Mouse (Mus musculus) left cerebral cortex, postnatal 25 days (tissue): ENCODE data around the gene Rsad1. TPM values are rescaled to one million over a fixed set of nuclear protein-coding genes. Genes with fewer than 3 reads are reported as not detected.

Experiments used
- DNase-seq, 2 experiments: peaks; one replicate each; pipeline ENCODE4 v3.0.0; 2022; ENCODE audit warnings: low spot score in 2 of 2, mixed read lengths in 1 of 2
- intact Hi-C: fragments of 180-260 bp; cut with DNase I; formaldehyde crosslinking; loops from one replicate; pipeline ENCODE4 v1.15.1; 2025
- total RNA-seq, 2 experiments: library from RNA; stranded (reverse); gene quantifications; 2 replicates each; pipeline ENCODE4 v1.2.3; 2021

The Rsad1 gene
- 10 to 100 TPM; 12.9 to 14.1 TPM for total RNA-seq

DNA sequence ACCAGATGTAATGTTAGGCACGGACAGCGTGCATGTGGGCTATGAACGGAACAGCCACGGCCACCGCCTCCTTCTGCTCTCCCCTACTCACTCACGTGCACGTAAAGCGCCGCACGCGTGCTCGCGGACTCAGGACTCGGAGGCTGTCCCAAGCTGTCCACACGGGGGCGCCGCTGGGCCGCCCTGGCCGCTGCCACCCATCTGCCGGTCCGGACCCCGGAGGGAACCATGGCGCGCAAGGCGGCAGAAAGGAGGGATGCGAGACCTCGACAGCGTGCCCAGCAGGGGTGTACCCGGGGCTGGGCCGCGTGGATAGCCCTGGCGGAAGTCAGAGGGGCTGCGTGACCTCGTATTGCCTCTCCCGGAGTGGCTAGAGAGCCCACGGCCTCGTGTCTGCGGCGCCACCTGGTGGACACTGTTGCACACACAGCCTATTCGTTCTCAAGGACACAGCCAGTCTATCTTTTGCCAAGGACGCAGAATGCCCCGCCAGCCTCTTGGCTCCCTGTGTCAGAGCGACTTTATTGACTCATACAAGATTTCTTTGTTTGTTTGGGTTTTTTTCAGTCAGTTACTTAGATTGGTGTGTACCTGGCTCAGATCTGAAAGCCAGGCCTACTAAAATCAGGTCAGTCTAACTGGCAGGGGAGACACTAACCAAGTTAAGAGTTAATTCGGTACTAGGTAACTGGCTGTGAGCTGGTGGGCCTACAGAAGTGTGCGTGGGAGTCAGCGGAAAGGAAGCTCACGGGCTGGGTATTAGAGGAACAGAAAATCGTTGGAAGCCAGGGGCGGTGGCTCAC lies at the start of gene Rsad1:
Gene Rsad1, minus strand, starts transcription at position 368 of the 803 bp plus-strand sequence.
- intact Hi-C loops, result loop anchor here (2.0 to 5.0 kb wide), 4 partner anchors 58 to 222 kb away; partner anchors contain the start of gene Ankrd40
- peak; percentile 97 to 98 for DNase-seq

DNA sequence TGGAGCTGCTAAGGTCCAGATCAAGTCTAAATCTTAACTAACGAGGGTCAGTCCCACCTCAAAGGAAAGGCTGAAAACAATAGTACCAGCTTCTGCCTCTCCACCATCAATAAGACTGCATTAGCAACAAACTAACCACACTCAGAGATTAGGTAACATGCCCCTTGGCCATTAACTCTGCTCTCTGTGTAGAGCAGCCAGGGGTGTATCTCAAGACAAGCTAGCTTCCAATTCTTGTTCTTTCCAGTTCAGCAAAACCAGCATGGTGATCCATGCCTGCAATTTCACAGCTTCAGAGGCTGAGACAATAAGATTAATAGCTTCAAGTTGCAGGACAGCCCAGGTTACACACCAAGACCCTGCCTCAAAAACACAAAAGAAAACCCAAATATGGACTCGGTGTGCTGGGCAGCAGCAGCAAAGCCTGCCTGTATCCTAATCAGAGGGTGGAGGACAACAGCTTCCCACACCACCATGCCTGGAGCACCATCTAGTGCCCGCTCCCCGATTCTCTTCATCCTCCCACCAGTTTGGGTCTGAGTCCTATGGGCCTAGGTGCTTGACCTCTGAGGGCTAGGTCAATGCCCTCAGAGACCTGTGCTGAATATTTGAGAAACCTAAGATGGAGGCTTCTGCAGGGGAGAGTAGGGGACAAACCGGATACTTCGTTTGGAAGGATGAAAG lies 49.5 kb upstream of the Rsad1 start:
- intact Hi-C loops, result no loop called here
- DNase-seq, result no peak

GRCm38 (mm10) chr11:94597319-94597718 lies 48.3 kb upstream of the Rsad1 start:
- intact Hi-C loops, result no loop called here
- DNase-seq, result no peak

DNA sequence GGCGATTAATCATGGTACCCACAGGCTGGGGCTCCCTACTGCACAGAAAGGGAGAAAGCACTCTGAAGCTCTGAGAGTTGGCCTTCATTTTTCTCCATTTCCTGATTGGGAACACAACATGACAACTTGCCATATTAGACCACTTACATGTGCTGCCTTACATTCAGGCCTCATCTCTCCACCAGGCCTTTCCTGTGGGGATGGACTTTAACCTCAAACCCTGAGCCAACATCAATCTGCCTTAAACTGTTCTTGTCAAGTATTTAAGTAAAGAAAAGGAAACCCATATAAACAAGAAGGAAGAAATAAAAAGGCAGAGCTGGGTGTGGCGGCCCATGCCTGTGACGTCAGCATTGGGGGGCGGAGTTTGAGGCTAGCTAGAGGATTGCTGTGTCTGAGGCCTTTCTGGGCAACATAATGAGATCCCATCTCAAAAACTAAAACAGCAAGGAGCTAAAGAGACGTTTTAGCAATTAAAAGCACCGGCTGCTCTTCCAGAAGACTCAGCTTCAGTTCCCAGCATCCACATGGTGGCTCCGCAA lies 47.3 kb upstream of the Rsad1 start:
- DNase-seq, result no peak
- intact Hi-C loops, result no loop called here

- DNase-seq, result no peak
- intact Hi-C loops, result no loop called here
These were observed 38.5 kb upstream of the Rsad1 start for GRCm38 (mm10) chr11:94587511-94587910.

DNA sequence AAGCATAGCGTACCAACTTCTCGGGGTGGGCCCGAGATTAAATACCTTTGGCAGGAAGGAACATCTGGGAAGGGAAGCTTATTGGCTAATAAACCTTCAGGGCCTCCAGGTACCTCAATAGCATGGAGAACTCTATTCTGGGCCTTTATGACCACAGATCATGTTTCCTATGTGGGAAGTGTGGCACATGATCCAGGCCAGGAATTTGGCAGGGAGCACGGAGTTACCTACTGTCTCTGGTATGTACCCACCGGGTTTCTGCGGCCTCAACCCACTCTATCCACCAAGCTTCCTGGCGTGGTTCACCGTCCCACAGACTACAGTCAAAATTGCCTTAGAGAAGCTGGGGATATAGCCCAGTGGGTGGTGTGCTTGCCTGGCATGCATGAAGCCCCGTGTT lies 36.0 kb upstream of the Rsad1 start:
- DNase-seq, result no peak
- intact Hi-C loops, result no loop called here

GRCm38 (mm10) chr11:94580111-94580740 lies 31.2 kb upstream of the Rsad1 start:
- DNase-seq, result no peak
- intact Hi-C loops, result no loop called here

DNA sequence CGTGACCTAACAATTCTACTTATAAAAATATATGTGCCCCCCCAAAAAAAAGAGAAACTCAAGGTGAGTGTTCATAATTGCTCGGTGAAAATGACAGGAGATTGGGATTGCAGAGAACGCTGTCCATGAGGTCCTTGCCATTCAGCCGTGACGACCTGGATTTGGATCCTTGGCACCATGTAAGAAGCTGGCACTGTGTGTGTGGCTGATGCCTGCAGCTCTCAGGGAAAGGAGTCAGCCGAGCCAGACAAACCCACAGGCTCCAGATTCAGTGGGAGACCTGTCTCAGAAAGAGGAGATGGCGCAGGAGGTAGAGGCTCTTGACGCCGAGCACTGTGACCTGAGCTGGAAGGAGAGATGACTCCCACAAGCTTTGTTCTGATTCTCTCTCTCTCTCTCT lies 27.3 kb upstream of the Rsad1 start:
- DNase-seq, result peak in 1 of 2 experiments; percentile 39

GRCm38 (mm10) chr11:94575036-94575435 lies 26.0 kb upstream of the Rsad1 start:
- no peak for DNase-seq
- intact Hi-C loops, result no loop called here

More for the DNA sequence above, 27.3 kb upstream of the Rsad1 start:
- intact Hi-C loops, result no loop called here

- intact Hi-C loops, result no loop called here
- DNase-seq, result no peak
These were observed 25.5 kb upstream of the Rsad1 start for GRCm38 (mm10) chr11:94574560-94574959.

- intact Hi-C loops, result no loop called here
- DNase-seq, result no peak
These were observed 22.8 kb upstream of the Rsad1 start for GRCm38 (mm10) chr11:94571850-94572249.

DNA sequence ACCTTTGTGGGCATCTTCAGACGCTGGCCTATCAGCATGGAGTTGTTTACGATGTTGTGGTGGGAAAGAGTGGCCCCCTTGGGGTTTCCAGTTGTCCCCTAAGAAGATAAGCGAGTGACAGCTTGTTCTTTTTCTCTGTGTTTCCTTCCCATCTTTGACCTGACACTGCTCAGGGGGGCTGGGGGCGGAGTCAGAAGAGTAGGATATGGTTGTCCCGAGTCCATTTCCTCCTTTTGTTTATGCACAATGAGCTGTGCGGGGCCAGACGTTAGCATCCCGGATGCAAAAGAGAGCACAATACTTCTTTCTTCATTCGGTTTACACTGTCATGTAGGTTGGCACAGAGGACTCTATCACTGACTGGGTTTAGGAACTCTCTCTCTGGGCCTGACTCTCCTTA lies 21.6 kb upstream of the Rsad1 start:
- no peak for DNase-seq
- intact Hi-C loops, result no loop called here

DNA sequence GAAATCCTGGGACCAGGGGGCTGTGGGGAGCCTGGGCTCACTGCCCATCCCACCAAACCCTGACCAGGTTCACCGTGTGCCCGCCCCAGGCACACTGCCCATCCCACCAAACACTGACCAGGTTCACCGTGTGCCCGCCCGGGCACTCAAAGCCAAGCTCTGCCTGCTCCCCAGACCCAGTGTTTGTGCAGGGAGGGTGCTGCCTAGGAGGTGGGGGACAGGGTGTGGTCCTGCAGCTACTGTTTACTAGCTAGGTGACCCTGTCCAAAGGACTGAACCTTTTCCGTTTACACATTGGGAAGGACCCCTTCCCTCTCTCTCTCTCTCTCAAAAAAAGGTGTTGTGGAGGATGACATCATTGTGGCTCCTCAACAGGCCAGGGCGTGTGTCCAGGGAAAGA lies 18.3 kb upstream of the Rsad1 start:
- no peak for DNase-seq
- intact Hi-C loops, result no loop called here

- DNase-seq, result no peak
- intact Hi-C loops, result no loop called here
These were observed 17.5 kb upstream of the Rsad1 start for GRCm38 (mm10) chr11:94566534-94566933.

GRCm38 (mm10) chr11:94565151-94565479 lies 16.1 kb upstream of the Rsad1 start:
- intact Hi-C loops, result no loop called here
- DNase-seq, result no peak

DNA sequence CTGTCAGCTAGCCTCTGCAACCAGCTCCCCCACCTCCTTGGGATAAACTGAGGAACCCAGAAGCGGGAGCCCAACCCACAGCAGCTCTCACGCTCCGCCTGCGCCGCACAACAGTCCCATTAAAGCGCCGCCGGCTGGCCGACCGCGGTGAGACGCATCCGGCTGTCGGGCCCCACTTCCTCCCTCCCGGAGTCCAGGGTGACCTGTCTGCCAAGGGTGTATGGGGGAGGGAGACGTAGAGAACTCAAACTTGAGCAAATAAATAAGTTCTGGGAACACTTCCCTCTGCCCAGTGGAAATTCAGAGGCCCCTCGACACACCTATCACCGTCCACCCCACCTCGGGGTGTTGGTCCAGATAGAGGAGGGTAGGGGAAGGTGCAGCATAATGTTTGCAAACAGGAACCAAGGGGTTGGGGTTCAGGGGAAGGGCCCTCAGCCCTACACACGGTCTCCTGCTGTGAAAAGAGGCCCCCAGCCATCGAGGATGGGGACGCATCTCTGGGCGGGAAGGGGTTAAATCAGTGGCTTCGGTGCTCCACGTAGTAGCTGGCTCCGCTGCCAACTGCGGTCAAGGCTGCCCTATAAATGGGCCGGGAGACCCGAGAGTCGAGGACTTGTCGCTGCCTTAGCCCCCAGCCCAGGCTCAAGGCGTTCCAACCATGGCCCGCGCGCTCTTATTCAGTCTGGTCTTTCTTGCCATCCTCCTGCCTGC lies 15.5 kb upstream of the Rsad1 start, which contains the start of gene Chad:
Gene Chad, plus strand, starts transcription at position 611 of the 714 bp plus-strand sequence.
- no peak for DNase-seq
- intact Hi-C loops, result no loop called here

DNA sequence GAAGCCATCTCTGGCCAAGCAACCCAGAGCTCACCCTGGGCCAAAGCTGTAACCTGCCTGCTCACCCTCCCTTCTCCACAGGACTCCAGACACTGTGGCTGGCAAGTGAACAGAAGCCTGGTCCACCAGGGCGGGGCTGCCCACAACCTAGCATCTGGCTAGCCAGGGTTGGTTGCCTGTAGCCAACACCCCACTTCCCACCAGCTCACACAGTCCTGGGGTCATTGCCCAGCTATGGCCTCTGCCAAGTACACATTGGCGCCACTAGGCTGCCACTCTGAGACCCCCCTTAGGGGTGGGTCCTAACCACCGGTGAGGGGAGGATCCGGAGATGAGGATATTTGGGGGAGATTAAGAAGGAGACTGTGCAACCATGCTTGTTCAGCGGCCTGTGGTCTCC lies 14.8 kb upstream of the Rsad1 start:
- DNase-seq, result no peak
- intact Hi-C loops, result no loop called here

DNA sequence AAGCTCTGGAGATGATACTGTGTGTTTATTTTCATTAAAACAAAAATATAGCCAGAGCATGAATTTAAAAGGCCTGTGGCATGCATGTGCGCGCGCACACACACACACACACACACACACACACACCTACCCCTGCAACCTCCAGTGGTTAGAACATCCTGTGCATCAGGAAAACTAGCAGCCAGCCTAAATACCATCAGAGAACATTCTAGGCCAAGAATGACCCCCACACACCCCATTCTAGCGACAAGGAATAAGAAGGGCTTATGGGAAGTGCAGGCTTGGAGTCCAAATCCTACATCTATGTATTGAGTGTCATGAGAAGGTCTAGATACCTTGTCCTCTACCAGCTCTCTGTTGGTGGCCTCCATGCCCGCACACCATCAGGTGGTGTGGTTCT lies 14.3 kb upstream of the Rsad1 start:
- no peak for DNase-seq
- intact Hi-C loops, result no loop called here

GRCm38 (mm10) chr11:94558226-94558625 lies 9.2 kb upstream of the Rsad1 start:
- intact Hi-C loops, result no loop called here
- peak in 1 of 2 experiments; percentile 51 for DNase-seq

DNA sequence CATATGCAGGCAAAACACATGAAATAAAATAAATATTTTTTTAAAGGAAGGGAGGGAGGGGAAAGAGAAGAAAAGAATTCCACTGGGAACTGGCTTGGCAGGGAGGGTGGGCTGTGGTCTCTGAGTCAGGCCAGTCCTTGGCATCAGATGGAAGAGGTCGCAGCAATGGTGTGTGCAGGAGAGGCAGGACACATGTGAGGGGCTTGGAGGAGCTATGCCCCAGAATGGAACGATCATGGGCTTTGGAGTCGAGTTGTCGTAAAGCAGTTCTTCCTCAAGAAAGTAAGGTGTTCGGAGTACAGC lies 1.3 kb upstream of the Rsad1 start:
- intact Hi-C loops, result no loop called here
- DNase-seq, result no peak
